Mouse (Mus musculus): ENCODE measurements at regions not wholly inside any gene's neighbourhood (a gene's known extent, or its start where the extent isn't known, plus 50 kb on each side); places are given as distances from the start of the nearest gene placed in this dataset.
"Not testable (repeated sequence)": the region's sequence is repeated elsewhere in the genome, so short reads cannot be mapped to it uniquely, and the experiment has no call there.

DNA sequence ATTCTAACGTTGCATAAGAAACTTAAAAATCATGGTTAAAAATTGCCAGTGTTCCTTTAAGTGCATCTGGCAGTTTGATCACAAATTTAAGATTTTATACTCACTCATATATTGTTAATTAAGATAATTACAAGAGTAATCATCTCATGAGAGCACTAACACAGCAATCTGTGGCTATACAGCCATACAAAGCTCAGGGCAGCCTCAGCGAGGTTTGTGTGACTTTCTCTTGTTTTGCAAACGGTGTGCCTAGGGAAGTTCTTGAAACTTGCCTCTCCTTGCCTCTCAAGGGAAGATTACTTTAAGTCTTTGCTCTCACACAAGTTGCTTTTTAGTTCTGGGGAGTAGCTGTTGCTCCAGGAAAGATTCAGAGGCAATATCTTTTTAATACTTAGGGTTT, 58.1 kb upstream of the Slc1a4 start:
- DNase-seq (ENCODE audit: low read depth, low spot score): no peak

DNA sequence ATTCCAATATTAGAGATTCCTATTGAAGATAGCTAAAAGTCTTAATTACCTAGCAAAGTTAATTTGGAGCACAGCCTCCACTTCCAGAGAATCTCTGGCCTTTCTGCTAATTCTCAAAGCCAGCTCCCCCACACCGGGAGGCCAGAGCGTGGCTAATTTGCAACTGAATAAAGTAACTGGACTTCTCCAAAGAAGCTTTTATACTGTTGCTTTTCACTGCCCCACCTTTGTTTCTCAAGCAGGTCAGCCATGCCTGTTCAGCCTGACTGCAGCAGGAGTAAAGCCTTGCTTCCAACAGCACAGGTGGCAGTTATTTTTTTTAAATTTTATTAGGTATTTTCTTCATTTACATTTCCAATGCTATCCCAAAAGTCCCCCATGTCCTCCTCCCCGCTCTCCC, 60.8 kb upstream of the Slc1a4 start:
- DNase-seq (ENCODE audit: low read depth, low spot score): not testable (repeated sequence)

DNA sequence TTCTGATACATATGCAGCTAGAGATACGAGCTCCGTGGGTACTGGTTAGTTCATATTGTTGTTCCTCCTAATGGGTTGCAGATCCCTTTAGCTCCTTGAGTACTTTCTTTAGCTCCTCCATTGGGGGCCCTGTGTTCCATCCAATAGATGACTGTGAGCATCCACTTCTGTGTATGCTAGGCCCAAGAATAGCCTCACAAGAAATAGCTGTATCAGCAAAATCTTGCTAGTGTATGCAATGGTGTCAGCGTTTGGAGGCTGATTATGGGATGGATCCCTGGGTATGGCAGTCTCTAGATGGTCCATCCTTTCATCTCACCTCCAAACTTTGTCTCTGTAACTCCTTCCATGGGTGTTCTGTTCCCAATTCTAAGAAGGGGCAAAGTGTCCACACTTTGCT, 61.3 kb upstream of the Slc1a4 start:
- not testable (repeated sequence) for DNase-seq (ENCODE audit: low read depth, low spot score)

DNA sequence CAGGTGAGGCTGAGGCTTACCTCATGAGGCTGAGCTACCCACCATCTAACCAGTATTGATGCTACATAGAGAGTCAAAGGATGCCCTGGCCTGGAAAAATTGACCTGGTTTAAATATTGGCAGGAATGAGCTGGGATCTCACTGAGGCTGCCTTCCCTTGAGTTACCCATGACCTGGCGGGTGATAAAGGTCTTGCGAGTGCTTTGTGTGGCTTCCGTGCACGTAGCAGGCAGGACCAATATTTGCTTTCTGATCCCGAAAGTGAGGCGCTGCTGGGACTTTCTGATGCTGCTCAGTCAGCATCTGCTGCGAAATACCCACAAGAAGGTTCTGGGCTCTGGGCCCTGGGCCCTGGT, 63.3 kb upstream of the Slc1a4 start:
- DNase-seq (ENCODE audit: low read depth, low spot score): no peak

DNA sequence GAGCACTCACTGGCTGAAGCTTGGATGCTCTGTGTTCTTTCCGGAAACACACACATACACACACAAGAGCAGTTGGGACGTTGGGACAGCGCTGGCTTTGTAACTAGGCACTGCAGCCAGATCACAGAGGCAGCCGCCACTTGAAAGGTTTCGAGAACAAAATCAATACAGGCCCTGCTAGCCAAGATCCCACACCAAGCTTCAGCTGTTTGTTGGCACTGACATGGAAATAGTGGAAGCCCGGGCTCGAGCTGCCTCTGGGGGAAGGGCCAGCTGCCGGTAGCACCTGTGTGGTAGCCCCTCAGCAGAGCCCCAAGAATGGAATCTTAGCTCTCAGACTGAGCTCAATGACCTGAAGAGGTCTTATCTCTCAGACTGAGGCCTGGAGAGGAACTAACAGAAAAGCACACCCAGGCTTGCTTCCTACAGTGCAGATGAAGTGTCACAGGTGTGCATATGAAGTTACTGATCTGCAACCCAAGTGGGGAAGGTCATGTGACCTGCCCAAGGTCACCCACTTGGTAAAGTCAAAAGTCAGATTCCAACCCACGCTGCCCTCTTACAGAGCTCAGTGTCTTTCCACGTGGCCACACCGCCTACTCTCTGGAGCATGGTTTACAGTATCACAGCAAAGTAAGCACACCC, 63.8 kb upstream of the Slc1a4 start:
- no peak for DNase-seq (ENCODE audit: low read depth, low spot score)

DNA sequence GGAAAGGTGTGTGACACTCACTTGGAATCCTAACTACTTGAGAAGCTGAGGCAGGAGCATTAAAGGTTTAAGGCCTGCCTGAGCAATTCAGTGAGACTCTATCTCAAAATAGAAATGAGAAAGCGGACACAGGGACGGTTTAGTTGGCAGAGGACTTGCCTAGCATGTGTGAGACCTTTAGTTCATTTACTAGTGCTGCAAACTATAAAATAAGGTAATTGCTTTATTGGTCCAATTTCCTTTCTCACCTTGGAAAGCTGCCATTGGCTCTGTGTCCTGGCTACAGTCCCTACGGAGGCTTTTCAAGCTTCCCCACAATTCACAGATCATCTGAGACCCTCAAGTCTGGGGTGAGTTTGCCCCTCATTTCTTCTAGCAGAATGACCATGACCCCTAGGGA, 64.4 kb upstream of the Slc1a4 start:
- no peak for DNase-seq (ENCODE audit: low read depth, low spot score)

DNA sequence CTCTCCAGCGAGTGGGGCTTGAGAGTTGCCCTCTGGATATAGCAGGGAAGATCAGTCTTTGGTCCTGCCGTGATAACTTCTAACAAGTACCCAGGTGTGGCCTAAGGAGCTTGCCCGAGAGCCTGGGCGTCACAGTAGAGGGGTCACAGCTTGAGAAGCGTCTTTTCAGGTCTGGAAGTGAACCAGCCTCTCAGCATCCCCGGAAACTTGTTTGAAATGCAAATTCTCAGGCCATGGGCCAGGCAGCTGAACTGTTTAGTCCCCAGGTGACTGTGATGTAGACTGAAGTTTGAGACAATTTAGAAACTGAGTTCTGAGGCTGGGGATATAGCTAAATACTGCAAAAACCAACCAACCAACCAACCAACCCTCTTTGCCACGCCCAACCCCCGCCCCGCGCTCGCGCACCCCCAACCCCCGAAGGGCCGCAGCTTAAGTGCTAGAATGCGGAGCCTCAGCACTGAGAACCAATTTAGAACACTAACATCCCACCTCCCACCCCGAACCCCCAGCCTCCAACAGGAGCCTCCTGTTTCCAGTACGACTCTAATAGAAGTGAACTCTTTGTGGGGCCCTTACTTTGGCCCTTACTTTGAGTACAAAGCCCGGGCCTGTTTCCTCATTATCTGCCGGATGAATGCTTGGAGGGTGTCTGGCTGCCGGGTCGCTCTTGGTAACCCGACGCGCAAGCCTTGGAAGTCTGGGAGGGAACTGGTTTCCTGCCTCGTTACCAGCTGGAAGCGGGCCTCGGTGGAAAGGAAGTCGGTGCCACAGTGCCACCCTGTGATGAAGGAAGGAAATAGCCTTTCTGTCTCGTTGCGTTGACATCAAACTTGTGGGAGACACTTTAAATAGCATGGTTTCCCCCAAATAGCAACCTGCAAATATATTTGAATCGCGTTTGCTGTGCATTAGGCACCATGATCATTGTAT, 68.1 kb upstream of the Slc1a4 start:
- DNase-seq (ENCODE audit: low read depth, low spot score): peak; percentile 67

DNA sequence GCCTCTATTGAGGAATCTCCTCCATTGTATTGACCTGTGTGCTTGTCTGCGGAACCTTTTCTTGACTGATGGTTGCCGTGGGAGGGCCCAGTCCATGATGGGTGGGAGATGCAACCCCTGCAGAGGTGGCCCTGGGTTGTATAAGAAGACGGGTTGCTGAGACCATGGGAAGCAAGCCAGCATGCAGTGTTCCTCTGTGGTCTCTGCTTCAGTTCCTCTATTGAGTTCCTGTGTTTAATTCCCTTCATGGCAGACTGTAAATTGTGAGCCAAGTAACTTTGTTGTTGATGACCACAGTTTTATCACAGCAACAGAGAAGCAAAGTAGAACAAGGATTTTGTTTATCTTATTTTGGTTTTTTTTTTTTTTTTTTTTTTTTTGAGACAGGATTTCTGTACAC, 70.9 kb upstream of the Slc1a4 start:
- no peak for DNase-seq (ENCODE audit: low read depth, low spot score)

DNA sequence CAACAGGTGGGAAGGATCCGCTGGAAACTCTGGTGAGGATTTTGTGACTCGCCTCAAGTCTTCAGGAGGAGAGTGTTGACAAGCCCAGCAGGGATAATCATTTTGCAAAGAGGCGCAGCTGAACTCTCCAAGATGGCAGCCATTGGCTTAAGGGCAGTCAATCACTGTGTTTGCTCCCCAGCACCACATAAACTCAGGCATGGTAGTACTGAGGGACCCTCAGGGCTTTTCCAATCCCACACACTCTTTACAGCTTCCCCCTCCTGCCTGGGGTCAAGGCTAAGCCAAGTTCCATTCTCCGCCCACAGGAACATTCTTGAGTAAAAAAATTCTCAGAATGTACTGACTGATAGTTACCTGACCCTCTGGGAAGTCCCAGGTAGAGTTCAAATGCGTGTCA, 72.0 kb upstream of the Slc1a4 start:
- DNase-seq (ENCODE audit: low read depth, low spot score): no peak

DNA sequence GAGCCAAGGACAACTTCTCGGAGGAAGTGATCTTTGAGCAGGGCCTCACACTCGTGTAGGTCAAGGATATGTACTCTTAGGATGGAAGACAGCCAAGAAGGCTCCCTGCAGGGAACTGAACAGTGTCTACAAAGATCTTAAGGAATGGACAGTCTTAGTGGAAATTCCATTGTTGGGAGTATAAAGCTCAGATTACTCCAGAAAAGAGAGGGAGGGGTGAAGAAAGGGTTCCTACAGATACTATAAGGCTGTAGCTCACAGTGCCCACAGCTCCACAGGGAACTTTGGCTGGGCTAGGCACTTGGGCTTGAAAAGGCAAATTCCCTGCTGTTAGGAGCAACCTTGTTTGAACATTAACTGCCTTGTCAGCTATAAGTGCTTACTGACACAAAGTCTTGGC, 85.6 kb upstream of the Slc1a4 start:
- no peak for DNase-seq (ENCODE audit: low read depth, low spot score)

DNA sequence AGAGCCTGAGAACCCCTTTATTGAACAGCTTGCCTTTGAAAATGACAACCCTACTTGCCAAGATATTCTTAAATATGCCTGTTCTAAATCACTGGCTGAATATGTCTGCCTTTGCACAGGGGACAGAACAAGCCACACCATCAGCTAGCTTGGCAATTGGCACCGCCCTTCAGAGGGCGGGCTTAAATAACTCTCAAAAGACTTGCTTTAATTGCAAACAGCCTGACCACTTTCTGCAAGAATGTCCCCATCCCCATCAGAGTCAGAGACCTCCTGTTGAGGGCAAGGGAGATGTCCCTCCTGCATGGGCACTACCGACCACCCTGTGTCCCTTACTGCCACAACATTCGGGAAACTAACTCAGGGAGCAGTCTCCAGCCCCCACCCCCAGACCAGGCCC, 88.4 kb upstream of the Slc1a4 start:
- no peak for DNase-seq (ENCODE audit: low read depth, low spot score)

DNA sequence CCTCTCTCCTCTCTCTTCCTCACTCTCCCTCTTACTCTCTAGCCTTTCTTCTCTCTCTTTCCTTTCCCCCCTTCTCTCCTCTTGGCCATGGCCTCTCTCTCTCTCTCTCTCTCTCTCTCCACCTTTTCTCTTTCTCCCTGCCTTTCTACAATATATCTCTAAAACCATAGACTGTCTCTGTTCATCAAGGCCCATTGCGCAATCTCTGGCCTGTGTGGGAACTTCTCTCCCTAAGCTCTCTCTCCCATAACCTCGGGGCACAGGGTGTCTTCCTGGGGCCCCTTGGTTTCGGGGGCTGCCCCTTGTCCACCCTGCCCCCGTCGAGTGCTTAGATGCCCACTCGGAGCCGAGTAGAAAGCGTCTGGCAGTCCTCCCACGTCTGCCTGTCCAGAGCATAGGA, 103.5 kb upstream of the Slc1a4 start:
- DNase-seq (ENCODE audit: low read depth, low spot score): no peak

DNA sequence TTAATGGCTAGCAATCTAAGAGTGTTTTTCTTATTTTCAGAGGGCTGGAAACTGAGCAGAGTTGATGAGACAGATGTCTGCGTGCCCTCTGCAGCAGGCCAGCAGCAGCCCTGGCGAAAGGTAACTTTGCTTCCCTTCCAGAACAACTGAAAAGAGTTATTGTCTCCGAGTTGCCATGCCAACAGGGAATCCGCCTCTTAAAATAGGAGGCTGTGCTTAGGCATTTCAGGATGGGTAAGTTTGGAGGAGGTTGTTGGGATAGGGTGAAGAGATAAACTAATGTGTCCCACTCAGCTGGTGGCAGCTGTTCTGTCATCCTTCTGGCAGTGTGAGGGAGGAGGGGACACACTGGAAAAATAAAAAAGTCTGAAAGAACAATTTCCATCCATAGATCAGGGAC, 100.6 kb upstream of the Sertad2 start:
- DNase-seq (ENCODE audit: low read depth, low spot score): no peak

DNA sequence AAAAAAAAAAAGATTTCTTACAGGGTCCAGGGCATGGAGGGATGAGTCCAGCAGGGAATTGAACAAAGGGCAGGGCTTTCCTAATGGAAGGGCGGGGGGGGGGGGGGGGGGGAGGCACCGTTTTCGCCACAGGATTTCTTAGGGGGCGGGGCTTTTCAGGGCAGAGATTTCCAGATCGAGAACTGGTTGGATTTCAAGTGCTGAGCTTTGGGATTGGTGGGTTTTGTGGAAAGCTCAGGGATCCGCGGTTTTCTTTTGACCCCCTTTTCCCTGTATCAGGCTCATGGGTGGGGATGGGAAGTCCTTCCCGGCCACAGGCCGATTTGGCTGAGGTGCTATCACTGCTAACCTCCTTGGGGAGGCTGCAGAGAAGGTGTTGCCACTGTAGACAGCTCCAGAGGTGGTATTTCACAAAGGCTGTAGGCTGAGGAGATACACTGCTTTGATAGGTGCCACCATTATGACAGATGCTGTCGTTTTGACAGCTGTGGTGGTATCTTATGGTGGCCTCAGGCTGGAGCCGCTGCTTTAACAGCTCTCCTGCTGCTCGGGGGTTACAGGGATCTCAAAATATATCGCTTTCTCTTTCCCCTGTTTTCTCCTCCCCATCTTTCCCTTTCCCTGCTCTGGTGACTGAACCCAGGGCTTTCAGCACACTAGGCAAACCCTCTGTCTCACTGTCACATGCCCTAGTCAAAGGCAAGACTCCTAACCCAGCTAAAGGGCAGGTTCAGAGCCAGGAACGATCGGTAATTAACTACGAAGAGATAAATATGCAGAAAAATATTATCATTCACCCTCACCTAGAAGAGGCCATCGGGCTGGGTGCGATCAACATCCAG, 97.8 kb upstream of the Sertad2 start:
- DNase-seq (ENCODE audit: low read depth, low spot score): no peak

DNA sequence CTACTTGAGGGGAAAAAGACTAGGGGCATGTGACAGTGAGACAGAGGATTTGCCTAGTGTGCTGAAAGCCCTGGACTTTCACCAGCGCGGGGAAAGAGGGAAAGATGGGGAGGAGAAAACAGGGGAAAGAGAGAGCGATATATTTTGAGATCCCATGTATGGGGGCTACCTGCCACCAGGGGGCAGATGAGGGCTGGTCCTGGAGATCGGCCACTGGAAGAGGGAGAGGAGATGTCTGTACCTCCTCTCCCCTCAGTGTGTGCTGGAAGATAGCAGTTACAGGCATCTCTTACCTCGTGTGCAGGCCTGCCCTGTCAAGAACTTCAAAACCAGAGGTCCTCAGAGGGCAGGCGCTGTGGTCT, 97.2 kb upstream of the Sertad2 start:
- DNase-seq (ENCODE audit: low read depth, low spot score): peak; percentile 59

DNA sequence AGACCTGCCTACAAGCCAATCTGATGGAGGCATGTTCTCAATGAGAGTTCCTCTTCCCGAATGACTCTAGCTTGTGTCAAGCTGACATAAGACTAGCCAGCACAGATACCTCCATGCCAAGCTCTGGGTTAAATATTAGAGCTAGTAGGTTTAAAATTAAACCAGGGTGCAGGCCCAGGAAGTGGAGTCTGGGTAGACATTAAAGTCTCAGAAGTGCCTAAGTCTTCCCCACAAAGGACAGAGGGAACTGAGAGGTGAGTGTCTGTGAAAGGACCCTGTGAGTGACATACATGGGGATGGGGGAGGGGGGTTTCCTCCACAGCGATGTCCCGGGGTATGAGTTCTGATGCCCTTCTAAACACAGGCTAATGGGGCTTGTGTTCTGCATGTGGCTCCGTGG, 90.2 kb upstream of the Sertad2 start:
- no peak for DNase-seq (ENCODE audit: low read depth, low spot score)

DNA sequence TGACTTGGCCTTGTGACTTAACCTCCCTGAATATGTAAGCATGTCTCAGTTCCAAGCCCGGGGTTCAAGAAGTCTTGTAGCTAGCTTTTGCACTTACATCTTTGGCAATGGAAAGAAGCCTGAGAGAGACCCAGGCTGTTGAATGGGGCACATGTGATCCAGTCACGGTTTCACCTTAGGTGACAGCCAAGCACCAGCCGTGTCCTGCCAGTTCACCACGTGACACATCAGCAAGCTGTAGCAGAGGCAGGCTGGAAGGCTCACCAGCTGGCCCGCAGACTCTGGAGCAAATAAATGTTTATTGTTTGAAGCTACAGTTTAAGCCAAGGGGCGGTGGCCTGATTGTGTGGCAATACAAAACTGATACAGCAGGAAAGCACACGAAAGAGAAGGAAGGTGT, 89.3 kb upstream of the Sertad2 start:
- DNase-seq (ENCODE audit: low read depth, low spot score): no peak

DNA sequence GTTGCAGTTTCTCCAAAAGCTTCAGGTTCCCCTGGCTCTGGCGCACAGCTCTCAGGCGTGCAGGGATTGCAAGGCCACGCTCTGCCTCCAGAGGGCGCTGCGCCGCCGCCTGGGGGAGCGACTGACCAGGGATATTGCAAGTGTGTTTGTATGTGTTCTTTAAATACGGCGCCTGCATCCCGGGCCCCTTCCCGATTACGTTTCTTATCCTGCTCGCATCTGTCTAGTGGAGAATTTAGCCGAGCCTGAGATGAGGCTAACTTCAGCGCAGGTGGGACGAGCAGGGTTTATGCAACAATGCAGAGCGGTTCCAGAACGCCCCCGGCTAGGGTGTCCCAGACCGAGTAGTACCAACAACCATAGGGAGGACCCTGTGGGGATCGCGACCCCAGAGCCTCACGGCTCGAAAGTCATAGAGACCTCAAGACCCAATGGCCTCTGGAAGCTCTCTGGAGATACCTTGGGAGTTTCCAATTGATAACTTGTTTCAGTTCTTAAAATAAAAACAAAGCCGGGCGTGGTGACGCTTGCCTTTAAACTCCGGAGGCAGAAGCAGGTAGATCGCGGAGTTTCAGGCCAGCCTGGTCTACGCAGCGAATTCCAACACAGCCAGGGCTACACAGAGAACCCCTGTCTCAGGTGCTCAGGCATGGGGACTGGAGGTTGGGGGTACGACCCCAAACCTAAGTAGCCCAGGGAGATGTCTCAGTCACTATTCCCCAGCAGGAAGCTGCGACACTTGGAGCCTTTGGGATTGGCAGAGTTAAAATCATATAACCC, 87.8 kb upstream of the Sertad2 start:
- peak; percentile 69 for DNase-seq (ENCODE audit: low read depth, low spot score)

DNA sequence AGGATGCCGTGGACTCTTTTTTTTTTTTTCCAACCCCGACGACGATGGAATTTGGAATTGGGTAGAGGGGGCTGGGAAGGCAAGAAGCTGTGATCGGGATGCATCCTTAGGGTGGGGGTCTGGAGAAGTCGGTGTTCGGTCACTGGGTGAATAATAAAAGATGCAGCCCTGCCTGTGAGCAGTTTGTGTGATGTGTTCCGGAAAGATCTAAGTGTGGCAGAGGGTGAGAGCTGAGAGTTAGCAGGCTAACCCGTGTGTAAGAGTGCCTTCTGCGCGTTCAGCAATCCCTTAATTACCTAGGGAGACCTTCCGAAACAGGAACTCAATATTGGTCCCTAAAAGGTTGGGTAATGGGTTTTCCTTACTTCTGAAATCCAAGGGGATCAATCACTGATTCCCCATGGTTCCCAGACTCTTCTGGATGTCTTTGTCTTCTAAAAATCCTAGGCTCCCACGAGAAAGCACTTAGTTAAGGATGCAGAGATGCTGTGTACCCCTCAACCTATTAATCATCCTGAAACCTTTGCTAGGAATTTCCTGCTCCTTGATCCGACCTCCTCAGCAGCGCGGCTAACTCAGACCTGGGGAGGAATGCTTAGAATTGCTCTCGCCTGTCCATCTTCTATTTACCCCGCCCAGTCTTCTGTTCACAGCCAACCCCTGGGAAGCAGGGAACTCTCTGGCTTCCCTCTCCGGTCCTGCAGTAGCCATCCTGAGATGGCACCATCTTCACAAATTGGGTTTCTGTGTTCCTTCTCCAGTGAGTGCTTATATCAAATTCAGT, 87.0 kb upstream of the Sertad2 start:
- DNase-seq (ENCODE audit: low read depth, low spot score): no peak

DNA sequence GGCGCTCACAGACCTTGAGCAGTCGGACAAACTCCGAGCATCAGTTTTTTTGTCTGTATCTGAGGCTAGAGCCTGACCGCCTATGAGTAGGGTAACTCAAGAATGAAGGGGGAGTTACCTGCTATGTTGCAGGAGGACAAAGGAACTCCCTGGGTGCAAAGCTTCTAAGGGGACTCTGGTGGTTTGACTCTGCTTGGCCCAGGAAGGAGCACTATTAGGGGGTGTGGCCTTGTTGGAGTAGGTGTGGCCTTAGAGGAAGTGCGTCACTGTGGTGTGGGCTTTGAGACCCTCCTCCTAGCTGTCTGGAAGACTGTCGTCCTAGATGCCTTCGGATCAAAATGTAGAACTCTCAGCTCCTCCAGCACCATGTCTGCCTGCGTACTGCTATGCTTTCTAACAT, 83.9 kb upstream of the Sertad2 start:
- DNase-seq (ENCODE audit: low read depth, low spot score): no peak

DNA sequence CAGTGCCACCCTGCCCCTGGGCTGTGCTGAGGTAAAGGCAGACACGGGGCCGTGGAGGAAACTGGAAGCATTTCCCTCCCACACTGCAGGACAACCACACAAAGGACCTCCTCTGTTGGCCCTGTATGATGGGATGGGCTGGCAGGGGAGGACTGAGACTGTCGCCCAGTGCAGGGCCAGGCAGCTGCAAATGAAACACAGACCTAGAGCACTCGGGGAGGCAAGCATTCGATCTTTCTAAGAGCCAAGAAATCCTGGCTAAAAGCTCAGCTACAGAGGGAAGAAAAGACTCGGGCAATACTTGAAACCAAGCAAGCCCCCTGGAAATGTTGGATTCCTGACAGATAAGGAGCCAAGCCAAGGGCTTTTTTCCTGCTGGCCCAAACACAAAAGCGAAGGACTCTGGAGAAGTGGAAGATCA, 82.5 kb upstream of the Sertad2 start:
- no peak for DNase-seq (ENCODE audit: low read depth, low spot score)
